22 mouse cellular contexts compared by ENCODE assay signal in the genomic region with DNA sequence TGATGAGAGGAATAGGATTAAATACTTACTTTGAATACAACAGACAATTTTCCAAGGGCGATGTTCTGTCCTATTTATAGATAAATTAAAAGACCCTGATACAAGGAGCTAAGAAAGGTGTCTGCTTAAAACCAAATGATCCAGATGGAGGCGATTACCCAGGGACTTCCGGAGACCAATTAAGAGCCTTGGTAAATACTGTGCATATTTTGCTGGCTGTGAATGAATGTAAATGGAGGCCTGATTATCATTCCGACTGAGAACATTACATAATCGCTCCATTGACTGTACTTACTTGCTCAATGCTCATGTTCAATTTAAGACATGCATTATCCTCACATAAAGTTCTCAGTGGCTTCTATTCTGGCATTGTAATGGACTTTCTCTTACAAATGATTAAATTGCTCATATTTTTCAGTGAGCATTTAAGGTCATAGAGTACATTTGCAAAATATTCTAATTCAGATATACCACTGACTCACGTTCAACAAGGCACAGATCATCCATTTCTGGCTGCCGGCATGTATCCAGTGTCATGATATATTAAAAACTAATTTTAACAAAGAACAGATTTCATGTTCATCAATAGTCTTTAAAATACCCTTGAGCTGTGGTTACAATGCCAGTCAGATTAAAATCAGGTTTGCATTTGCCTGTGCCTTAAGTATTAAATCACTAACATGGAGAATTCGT.
DNase-seq lines count a peak whose midpoint lies in the region; ATAC-seq lines count a peak whose summit lies in the region.
"Had no signal": no experiment of that assay in that cellular context is flagged by ENCODE, and none has a peak within 500 bp of the region (broad histone marks: within the 10 kb centered on the region; RNA-seq: fewer than 3 reads in every experiment).

No protein-coding gene starts in this region.

- no peaks in the 10 kb centered on the region for H3K4me1 ChIP-seq in hindbrain, embryonic 12.5 days
- H3K4me1 ChIP-seq in hindbrain, embryonic 10.5 days (replicated peaks) = no peaks in the 10 kb centered on the region
- no peaks in the 10 kb centered on the region for H3K4me1 ChIP-seq in hindbrain, embryonic 16.5 days (ENCODE audit: control insufficient read depth, insufficient read depth, low read depth, low read length)
- H3K4me1 ChIP-seq: embryonic facial prominence, embryonic 10.5 days; heart, embryonic 10.5 days; hindbrain, embryonic 15.5 days; kidney, embryonic 15.5 days; lung, embryonic 15.5 days; stomach, embryonic 15.5 days had no signal

- DNase-seq in hindbrain, embryonic 10.5 days (ENCODE audit: low spot score) = no peak
- peak; percentile 5 for DNase-seq in retina, postnatal 1 day
- no peak for DNase-seq in retina, embryonic 14.5 days (ENCODE audit: low spot score)
- peak; percentile 12 for DNase-seq in telencephalon, adult 2 months (ENCODE audit: low read depth, low spot score)
- DNase-seq in kidney, postnatal 25 days = no peak
- no peak for DNase-seq in adrenal gland, adult 18-20 months (ENCODE audit: low spot score in 2 of 2)
- DNase-seq: cerebellum, adult 9-10 months; gastrocnemius, postnatal 10 days; layer of hippocampus, postnatal 36 days; right cerebral cortex, postnatal 25 days had no signal

- no peak overlapping the region for H3K9ac ChIP-seq in hindbrain, embryonic 12.5 days
- no peak overlapping the region for H3K9ac ChIP-seq in hindbrain, embryonic 16.5 days (ENCODE audit: low read depth, low read length)
- H3K9ac ChIP-seq: hindbrain, embryonic 15.5 days; kidney, embryonic 15.5 days; liver, embryonic 14.5 days; lung, embryonic 15.5 days; stomach, embryonic 15.5 days had no signal

- WGBS in hindbrain, embryonic 12.5 days = 84% methylated on average over 8 of the region's 8 CpGs
- 88% methylated on average over 8 of the region's 8 CpGs for WGBS in hindbrain, embryonic 10.5 days
- WGBS in hindbrain, embryonic 16.5 days = 57% methylated on average over 8 of the region's 8 CpGs

- ATAC-seq in hindbrain, embryonic 12.5 days (ENCODE audit: low FRiP score) = peak; percentile 50
- peak; percentile 40; the same call in 1 of the 2 replicates for ATAC-seq in hindbrain, embryonic 16.5 days
- ATAC-seq: intestine, postnatal 0 days had no signal

- H3K9me3 ChIP-seq in hindbrain, embryonic 12.5 days (replicated peaks) = no peaks in the 10 kb centered on the region
- H3K9me3 ChIP-seq in hindbrain, embryonic 10.5 days = no peaks in the 10 kb centered on the region
- no peaks in the 10 kb centered on the region for H3K9me3 ChIP-seq in hindbrain, embryonic 16.5 days (ENCODE audit: control insufficient read depth, low read length)
- H3K9me3 ChIP-seq: embryonic facial prominence, embryonic 10.5 days; heart, embryonic 10.5 days; hindbrain, embryonic 15.5 days; kidney, embryonic 15.5 days; lung, embryonic 15.5 days; stomach, embryonic 15.5 days had no signal

- H3K27ac ChIP-seq in hindbrain, embryonic 12.5 days = no peak overlapping the region
- no peak overlapping the region for H3K27ac ChIP-seq in hindbrain, embryonic 10.5 days
- no peak overlapping the region for H3K27ac ChIP-seq in hindbrain, embryonic 16.5 days (ENCODE audit: low read depth, low read length)
- H3K27ac ChIP-seq: embryonic facial prominence, embryonic 10.5 days; heart, embryonic 10.5 days; hindbrain, embryonic 15.5 days; kidney, embryonic 15.5 days; liver, embryonic 14.5 days; lung, embryonic 15.5 days; macrophage; stomach, embryonic 15.5 days had no signal

- H3K4me3 ChIP-seq in hindbrain, embryonic 12.5 days = no peak overlapping the region
- no peak overlapping the region for H3K4me3 ChIP-seq in hindbrain, embryonic 10.5 days
- no peak overlapping the region for H3K4me3 ChIP-seq in hindbrain, embryonic 16.5 days (ENCODE audit: low read length)
- H3K4me3 ChIP-seq: embryonic facial prominence, embryonic 10.5 days; heart, embryonic 10.5 days; hindbrain, embryonic 15.5 days; kidney, embryonic 15.5 days; lung, embryonic 15.5 days; stomach, embryonic 15.5 days had no signal

- H3K27me3 ChIP-seq in hindbrain, embryonic 12.5 days = no peaks in the 10 kb centered on the region
- no peaks in the 10 kb centered on the region for H3K27me3 ChIP-seq in hindbrain, embryonic 10.5 days (ENCODE audit: insufficient read depth, poor library complexity, severe bottlenecking)
- H3K27me3 ChIP-seq in hindbrain, embryonic 16.5 days (replicated peaks; ENCODE audit: control insufficient read depth, insufficient read depth, low read length) = no peaks in the 10 kb centered on the region
- H3K27me3 ChIP-seq: CH12.LX; hindbrain, embryonic 15.5 days; kidney, embryonic 15.5 days; lung, embryonic 15.5 days; stomach, embryonic 15.5 days had no signal

- no peak overlapping the region for H3K4me2 ChIP-seq in hindbrain, embryonic 12.5 days (replicated peaks)
- H3K4me2 ChIP-seq in hindbrain, embryonic 16.5 days (ENCODE audit: low read length) = no peak overlapping the region
- H3K4me2 ChIP-seq: hindbrain, embryonic 15.5 days; kidney, embryonic 15.5 days; lung, embryonic 15.5 days; stomach, embryonic 15.5 days had no signal

- H3K36me3 ChIP-seq in hindbrain, embryonic 12.5 days = no peaks in the 10 kb centered on the region
- no peaks in the 10 kb centered on the region for H3K36me3 ChIP-seq in hindbrain, embryonic 10.5 days
- no peaks in the 10 kb centered on the region for H3K36me3 ChIP-seq in hindbrain, embryonic 16.5 days (ENCODE audit: control insufficient read depth, insufficient read depth, low read length)
- H3K36me3 ChIP-seq: embryonic facial prominence, embryonic 10.5 days; heart, embryonic 10.5 days; hindbrain, embryonic 15.5 days; kidney, embryonic 15.5 days; lung, embryonic 15.5 days; stomach, embryonic 15.5 days had no signal

Comparison
In these comparisons a context has a peak if more than half of its experiments do, and no peak if none do; other contexts are left out.
1. DNase-seq: peak in retina, postnatal 1 day (single experiment) and telencephalon, adult 2 months (single experiment); none in hindbrain, embryonic 10.5 days (single experiment), retina, embryonic 14.5 days (single experiment), kidney, postnatal 25 days (0 of 2) and adrenal gland, adult 18-20 months (0 of 2).